Mouse (Mus musculus): ENCODE measurements at regions not wholly inside any gene's neighbourhood (a gene's known extent, or its start where the extent isn't known, plus 50 kb on each side); places are given as distances from the start of the nearest gene placed in this dataset.

DNA sequence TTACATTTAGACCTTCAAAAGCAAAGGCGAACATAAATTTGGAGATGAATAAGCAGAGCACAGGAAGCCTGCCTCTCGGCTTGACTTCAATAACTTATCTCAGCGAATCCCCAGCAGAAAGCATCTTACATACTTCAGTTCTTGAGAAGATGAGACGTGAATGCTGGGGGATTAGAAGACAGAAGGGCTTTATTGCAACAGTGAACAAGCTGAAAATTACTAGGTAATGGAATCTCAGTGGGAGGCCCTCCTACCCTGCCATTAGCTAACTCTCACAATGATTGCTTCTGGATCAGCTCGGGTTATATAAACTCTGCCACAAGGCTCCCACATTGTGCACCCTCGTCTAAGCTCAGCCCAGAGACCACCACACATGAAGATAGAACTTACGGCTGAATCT, 770.9 kb upstream of the Auts2 start:
- TF ChIP-seq USF2 (conservative IDR thresholded peaks at IDR 0.05; ENCODE audit: low read depth, low read length) (no peak), KAT2A (IDR thresholded peaks at IDR 0.05; ENCODE audit: insufficient replicate concordance, low read length) (no peak), POLR2A (IDR thresholded peaks at IDR 0.05; ENCODE audit: low read depth, low read length) (no peak), JUND (conservative IDR thresholded peaks at IDR 0.05; ENCODE audit: low read depth, low read length) (no peak), POLR2AphosphoS2 (IDR thresholded peaks at IDR 0.05; ENCODE audit: low read depth, low read length) (no peak)

Data from CH12.LX (cell line).